Mouse (Mus musculus): ENCODE measurements at regions not wholly inside any gene's neighbourhood (a gene's known extent, or its start where the extent isn't known, plus 50 kb on each side); places are given as distances from the start of the nearest gene placed in this dataset.
"Not testable (repeated sequence)": the region's sequence is repeated elsewhere in the genome, so short reads cannot be mapped to it uniquely, and the experiment has no call there.

DNA sequence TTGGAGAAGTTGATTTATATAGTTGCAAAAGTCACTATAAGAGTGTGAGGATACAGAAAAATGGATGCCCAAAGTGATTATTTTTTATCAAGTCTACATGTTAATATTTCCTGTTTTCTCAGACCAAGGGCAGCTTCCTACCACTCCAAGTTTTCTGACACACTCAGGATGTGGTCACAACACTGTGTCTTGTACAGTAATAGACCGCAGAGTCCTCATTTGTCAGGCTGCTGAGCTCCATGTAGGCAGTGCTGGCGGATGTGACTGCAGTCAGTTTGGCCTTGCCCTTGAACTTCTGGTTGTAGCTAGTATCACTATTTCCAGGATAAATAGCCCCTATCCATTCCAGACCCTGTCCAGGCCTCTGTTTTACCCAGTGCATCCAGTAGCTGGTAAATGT lies 969.4 kb downstream of the Adam6a start:
- H3K9ac ChIP-seq (ENCODE audit: low read depth, poor library complexity, severe bottlenecking) = no peak overlapping the region
- H3K27ac ChIP-seq (ENCODE audit: insufficient read depth, low read length) = no peak overlapping the region
- H3K9me3 ChIP-seq (replicated peaks; ENCODE audit: control insufficient read depth, insufficient read depth, low read length, poor library complexity, severe bottlenecking) = no peaks in the 10 kb centered on the region
- no peaks in the 10 kb centered on the region for H3K27me3 ChIP-seq (ENCODE audit: control insufficient read depth, insufficient read depth, low read length, poor library complexity, severe bottlenecking)
- TF ChIP-seq CTCF (IDR thresholded peaks at IDR 0.05; ENCODE audit: low read depth, low read length) = no peak
- no peak for TF ChIP-seq POLR2A (IDR thresholded peaks at IDR 0.05; ENCODE audit: insufficient read depth, low read length)
- no peak for TF ChIP-seq EP300 (IDR thresholded peaks at IDR 0.05; ENCODE audit: insufficient read depth, low read depth, low read length)
- H3K4me1 ChIP-seq (ENCODE audit: control insufficient read depth, insufficient read depth, low read length) = no peaks in the 10 kb centered on the region
- no peaks in the 10 kb centered on the region for H3K36me3 ChIP-seq (ENCODE audit: control insufficient read depth, insufficient read depth, low read length, poor library complexity, severe bottlenecking)
- no peak overlapping the region for H3K4me3 ChIP-seq (ENCODE audit: low read depth, low read length)

DNA sequence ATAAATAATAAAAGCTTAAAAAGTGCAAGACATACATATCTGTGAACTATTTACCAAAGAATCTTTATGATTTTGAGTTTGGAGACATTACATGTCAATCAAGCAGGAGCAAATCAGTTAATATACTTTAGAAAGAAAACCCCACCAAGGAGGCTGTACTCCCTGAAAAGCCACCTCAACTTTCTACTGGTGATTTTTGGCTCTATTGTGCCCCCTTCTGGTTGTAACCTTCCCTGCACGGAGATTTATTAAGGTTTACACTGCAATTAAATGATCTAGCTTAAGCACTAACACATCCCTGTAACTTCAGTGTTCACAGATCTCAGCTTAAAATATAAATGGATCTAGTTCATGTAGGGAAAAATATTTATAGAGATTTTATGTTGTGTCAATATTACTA lies 998.4 kb downstream of the Adam6a start:
- not testable (repeated sequence) for H3K27ac ChIP-seq (ENCODE audit: insufficient read depth, low read length); H3K9me3 ChIP-seq (replicated peaks; ENCODE audit: control insufficient read depth, insufficient read depth, low read length, poor library complexity, severe bottlenecking)

DNA sequence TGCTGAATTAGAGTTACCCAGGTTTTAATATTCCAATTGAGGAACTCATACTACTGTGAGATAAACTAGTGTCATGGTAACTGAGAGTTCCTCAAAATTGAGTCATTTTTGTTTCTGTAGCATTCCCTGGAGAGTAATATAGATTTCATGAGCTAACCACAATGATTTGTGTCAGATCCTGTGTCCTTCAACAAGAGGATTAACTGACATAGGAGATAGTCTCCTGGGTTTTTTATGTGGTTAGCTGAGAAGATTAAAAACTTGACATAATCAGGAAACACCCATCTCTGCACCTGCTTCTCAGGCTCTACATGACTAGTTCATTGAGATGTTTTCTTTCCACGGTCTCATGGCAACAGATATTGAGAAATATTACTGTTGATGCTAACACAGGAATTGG lies 1001.2 kb downstream of the Adam6a start:
- H3K27ac ChIP-seq (ENCODE audit: insufficient read depth, low read length); H3K4me1 ChIP-seq (ENCODE audit: control insufficient read depth, insufficient read depth, low read length); H3K36me3 ChIP-seq (ENCODE audit: control insufficient read depth, insufficient read depth, low read length, poor library complexity, severe bottlenecking); H3K27me3 ChIP-seq (ENCODE audit: control insufficient read depth, insufficient read depth, low read length, poor library complexity, severe bottlenecking); H3K4me3 ChIP-seq (ENCODE audit: low read depth, low read length); H3K9ac ChIP-seq (ENCODE audit: low read depth, poor library complexity, severe bottlenecking); H3K9me3 ChIP-seq (replicated peaks; ENCODE audit: control insufficient read depth, insufficient read depth, low read length, poor library complexity, severe bottlenecking): not testable (repeated sequence)

More for the DNA sequence above, 998.4 kb downstream of the Adam6a start:
- H3K36me3 ChIP-seq (ENCODE audit: control insufficient read depth, insufficient read depth, low read length, poor library complexity, severe bottlenecking); H3K4me1 ChIP-seq (ENCODE audit: control insufficient read depth, insufficient read depth, low read length); H3K4me3 ChIP-seq (ENCODE audit: low read depth, low read length); H3K9ac ChIP-seq (ENCODE audit: low read depth, poor library complexity, severe bottlenecking); H3K27me3 ChIP-seq (ENCODE audit: control insufficient read depth, insufficient read depth, low read length, poor library complexity, severe bottlenecking): not testable (repeated sequence)

DNA sequence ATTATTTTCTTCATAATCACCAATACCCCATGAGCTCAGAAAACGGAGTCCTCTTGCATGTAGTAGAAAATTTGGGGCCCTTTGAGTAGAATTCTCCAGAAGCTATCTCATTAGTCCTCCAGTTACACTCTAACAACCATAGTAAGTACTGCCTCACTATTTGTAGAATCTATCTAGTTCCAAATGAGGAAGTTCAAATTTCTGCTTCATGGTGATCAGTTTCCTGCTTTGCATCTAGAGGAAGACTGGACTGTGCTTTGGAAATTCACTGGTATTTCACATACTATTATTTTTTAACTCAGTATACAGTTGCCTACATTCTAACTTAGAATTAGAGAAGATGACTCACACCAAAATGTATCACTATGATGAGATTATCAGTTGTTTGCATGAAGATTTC lies 1018.7 kb downstream of the Adam6a start:
- no peaks in the 10 kb centered on the region for H3K9me3 ChIP-seq (replicated peaks; ENCODE audit: control insufficient read depth, insufficient read depth, low read length, poor library complexity, severe bottlenecking)
- no peak overlapping the region for H3K9ac ChIP-seq (ENCODE audit: low read depth, poor library complexity, severe bottlenecking)

DNA sequence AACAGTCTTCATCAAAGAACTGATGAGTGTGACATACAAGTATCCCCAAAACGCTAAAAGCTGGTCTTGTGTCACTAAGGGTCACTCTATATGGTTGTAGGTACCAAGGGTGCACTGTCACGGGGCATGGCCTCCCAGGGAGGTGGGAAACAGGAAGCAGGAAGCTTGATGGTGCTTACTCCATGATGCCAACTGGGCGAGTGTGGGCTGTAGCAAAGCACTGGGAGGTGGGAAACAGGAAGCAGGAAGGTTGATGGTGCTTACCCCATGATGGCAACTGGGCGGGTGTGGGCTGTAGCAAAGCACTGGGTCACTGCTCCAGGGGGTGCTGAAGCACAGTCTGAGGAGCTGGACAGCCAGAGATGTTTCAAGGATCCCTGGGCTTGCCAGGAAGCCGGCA lies 1019.3 kb downstream of the Adam6a start:
- no peaks in the 10 kb centered on the region for H3K9me3 ChIP-seq (replicated peaks; ENCODE audit: control insufficient read depth, insufficient read depth, low read length, poor library complexity, severe bottlenecking)
- TF ChIP-seq CTCF (IDR thresholded peaks at IDR 0.05; ENCODE audit: low read depth, low read length) = no peak
- no peak for TF ChIP-seq POLR2A (IDR thresholded peaks at IDR 0.05; ENCODE audit: insufficient read depth, low read length)
- no peak for TF ChIP-seq EP300 (IDR thresholded peaks at IDR 0.05; ENCODE audit: insufficient read depth, low read depth, low read length)
- no peaks in the 10 kb centered on the region for H3K36me3 ChIP-seq (ENCODE audit: control insufficient read depth, insufficient read depth, low read length, poor library complexity, severe bottlenecking)
- no peaks in the 10 kb centered on the region for H3K4me1 ChIP-seq (ENCODE audit: control insufficient read depth, insufficient read depth, low read length)
- no peak overlapping the region for H3K9ac ChIP-seq (ENCODE audit: low read depth, poor library complexity, severe bottlenecking)
- H3K27me3 ChIP-seq (ENCODE audit: control insufficient read depth, insufficient read depth, low read length, poor library complexity, severe bottlenecking) = no peaks in the 10 kb centered on the region
- no peak overlapping the region for H3K4me3 ChIP-seq (ENCODE audit: low read depth, low read length)
- H3K27ac ChIP-seq (ENCODE audit: insufficient read depth, low read length) = no peak overlapping the region

More for the DNA sequence above, 1018.7 kb downstream of the Adam6a start:
- TF ChIP-seq POLR2A (IDR thresholded peaks at IDR 0.05; ENCODE audit: insufficient read depth, low read length) (no peak), EP300 (IDR thresholded peaks at IDR 0.05; ENCODE audit: insufficient read depth, low read depth, low read length) (no peak), CTCF (IDR thresholded peaks at IDR 0.05; ENCODE audit: low read depth, low read length) (no peak)
- Histone ChIP-seq H3K36me3 (ENCODE audit: control insufficient read depth, insufficient read depth, low read length, poor library complexity, severe bottlenecking) (no peaks in the 10 kb centered on the region), H3K27ac (ENCODE audit: insufficient read depth, low read length) (no peak overlapping the region), H3K27me3 (ENCODE audit: control insufficient read depth, insufficient read depth, low read length, poor library complexity, severe bottlenecking) (no peaks in the 10 kb centered on the region), H3K4me3 (ENCODE audit: low read depth, low read length) (no peak overlapping the region), H3K4me1 (ENCODE audit: control insufficient read depth, insufficient read depth, low read length) (no peaks in the 10 kb centered on the region)

DNA sequence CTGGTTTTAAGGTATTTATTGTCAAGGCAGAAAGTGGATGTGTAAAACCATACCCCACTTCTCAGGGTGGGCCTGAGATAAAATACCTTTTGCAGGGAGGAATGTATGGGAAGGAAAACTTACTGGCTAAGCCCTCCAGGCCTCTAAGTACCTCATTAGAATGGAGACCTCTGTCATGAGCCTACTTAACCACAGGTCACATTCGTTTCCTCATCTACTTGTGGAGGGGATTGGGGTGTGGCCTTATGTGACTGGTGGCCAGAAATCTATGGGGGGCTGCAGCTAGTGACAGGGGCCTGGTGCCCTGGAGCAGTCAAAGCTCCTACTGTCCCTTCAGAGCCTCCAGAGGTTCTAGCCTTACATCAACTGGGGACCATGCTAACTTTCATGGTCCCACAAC lies 1020.0 kb downstream of the Adam6a start:
- Histone ChIP-seq H3K9me3 (replicated peaks; ENCODE audit: control insufficient read depth, insufficient read depth, low read length, poor library complexity, severe bottlenecking) (no peaks in the 10 kb centered on the region), H3K4me3 (ENCODE audit: low read depth, low read length) (no peak overlapping the region), H3K4me1 (ENCODE audit: control insufficient read depth, insufficient read depth, low read length) (no peaks in the 10 kb centered on the region), H3K27me3 (ENCODE audit: control insufficient read depth, insufficient read depth, low read length, poor library complexity, severe bottlenecking) (no peaks in the 10 kb centered on the region), H3K9ac (ENCODE audit: low read depth, poor library complexity, severe bottlenecking) (no peak overlapping the region), H3K27ac (ENCODE audit: insufficient read depth, low read length) (no peak overlapping the region), H3K36me3 (ENCODE audit: control insufficient read depth, insufficient read depth, low read length, poor library complexity, severe bottlenecking) (no peaks in the 10 kb centered on the region)
- TF ChIP-seq POLR2A (IDR thresholded peaks at IDR 0.05; ENCODE audit: insufficient read depth, low read length) = no peak
- TF ChIP-seq CTCF (IDR thresholded peaks at IDR 0.05; ENCODE audit: low read depth, low read length) = no peak
- no peak for TF ChIP-seq EP300 (IDR thresholded peaks at IDR 0.05; ENCODE audit: insufficient read depth, low read depth, low read length)

DNA sequence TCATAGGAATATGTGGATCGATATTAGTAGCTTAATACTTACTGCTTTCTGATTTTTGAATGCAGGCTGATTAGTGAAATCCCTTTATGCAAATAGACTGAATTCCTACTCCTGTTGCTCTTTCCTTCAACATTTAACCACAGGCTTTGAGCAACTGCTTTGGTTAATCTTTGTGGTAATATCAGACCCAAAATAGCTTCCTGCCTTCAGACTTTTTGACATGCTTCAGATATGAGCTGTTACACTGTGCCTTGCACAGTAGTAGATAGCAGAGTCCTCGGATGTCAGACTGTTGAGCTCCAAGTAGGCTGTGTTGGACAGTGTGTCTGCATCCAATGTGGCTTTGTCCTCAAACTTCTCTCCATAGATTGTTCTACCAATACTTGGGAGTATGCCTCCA lies 1020.6 kb downstream of the Adam6a start:
- Histone ChIP-seq H3K27ac (ENCODE audit: insufficient read depth, low read length) (no peak overlapping the region), H3K27me3 (ENCODE audit: control insufficient read depth, insufficient read depth, low read length, poor library complexity, severe bottlenecking) (no peaks in the 10 kb centered on the region), H3K9ac (ENCODE audit: low read depth, poor library complexity, severe bottlenecking) (no peak overlapping the region), H3K4me1 (ENCODE audit: control insufficient read depth, insufficient read depth, low read length) (no peaks in the 10 kb centered on the region), H3K9me3 (replicated peaks; ENCODE audit: control insufficient read depth, insufficient read depth, low read length, poor library complexity, severe bottlenecking) (no peaks in the 10 kb centered on the region), H3K4me3 (ENCODE audit: low read depth, low read length) (no peak overlapping the region), H3K36me3 (ENCODE audit: control insufficient read depth, insufficient read depth, low read length, poor library complexity, severe bottlenecking) (no peaks in the 10 kb centered on the region)
- TF ChIP-seq POLR2A (IDR thresholded peaks at IDR 0.05; ENCODE audit: insufficient read depth, low read length) (no peak), EP300 (IDR thresholded peaks at IDR 0.05; ENCODE audit: insufficient read depth, low read depth, low read length) (no peak), CTCF (IDR thresholded peaks at IDR 0.05; ENCODE audit: low read depth, low read length) (no peak)
